Comparison of ENCODE assay signal across 9 mouse cellular contexts in genomic region chr6:117906015-117906531, GRCm38 (mm10). TPM values are rescaled to one million over a fixed set of nuclear protein-coding genes. Genes with fewer than 3 reads are reported as not detected.
DNase-seq lines count a peak whose midpoint lies in the region; ATAC-seq and TF ChIP-seq lines count a peak whose summit lies in the region.
"Had no signal": no experiment of that assay in that cellular context is flagged by ENCODE, and none has a peak within 500 bp of the region (broad histone marks: within the 10 kb centered on the region; RNA-seq: fewer than 3 reads in every experiment).

No protein-coding gene starts in this region.

- H3K36me3 ChIP-seq in forebrain, postnatal 0 days (ENCODE audit: insufficient read depth): no peaks in the 10 kb centered on the region
- H3K36me3 ChIP-seq in kidney, embryonic 15.5 days: no peaks in the 10 kb centered on the region
- H3K36me3 ChIP-seq in liver, embryonic 15.5 days (replicated peaks): no peaks in the 10 kb centered on the region
- no peaks in the 10 kb centered on the region for H3K36me3 ChIP-seq in stomach, embryonic 14.5 days (ENCODE audit: control insufficient read depth, insufficient read depth, low read length)

- peak; percentile 40 for ATAC-seq in forebrain, postnatal 0 days
- peak; percentile 24 for ATAC-seq in kidney, embryonic 15.5 days (replicated peaks; ENCODE audit: low FRiP score)
- peak; percentile 7 for ATAC-seq in liver, embryonic 15.5 days (ENCODE audit: insufficient read depth)
- peak; percentile 4; the same call in 1 of the 2 replicates for ATAC-seq in stomach, embryonic 14.5 days (ENCODE audit: insufficient number of reproducible peaks, insufficient read depth, low FRiP score, low read depth)

- no peaks in the 10 kb centered on the region for H3K9me3 ChIP-seq in forebrain, postnatal 0 days (ENCODE audit: low read length)
- H3K9me3 ChIP-seq in kidney, embryonic 15.5 days (replicated peaks): no peaks in the 10 kb centered on the region
- no peaks in the 10 kb centered on the region for H3K9me3 ChIP-seq in liver, embryonic 15.5 days (replicated peaks)
- H3K9me3 ChIP-seq in stomach, embryonic 14.5 days (ENCODE audit: control insufficient read depth, low read depth, low read length): no peaks in the 10 kb centered on the region

- H3K4me2 ChIP-seq in forebrain, postnatal 0 days (ENCODE audit: low read depth): peak overlapping the region; percentile 99
- peak overlapping the region; percentile 54 for H3K4me2 ChIP-seq in kidney, embryonic 15.5 days
- peak overlapping the region; percentile 98 for H3K4me2 ChIP-seq in liver, embryonic 15.5 days
- peak overlapping the region; percentile 30 for H3K4me2 ChIP-seq in stomach, embryonic 14.5 days (replicated peaks; ENCODE audit: low read depth, low read length)

- peak overlapping the region; percentile 86 for H3K4me3 ChIP-seq in lung, adult 2 months (replicated peaks; ENCODE audit: extremely low read depth, low read depth, low read length)
- H3K4me3 ChIP-seq in bone marrow, adult 2 months (replicated peaks; ENCODE audit: control insufficient read depth, low read depth, low read length): peak overlapping the region; percentile 78
- peak overlapping the region; percentile 97 for H3K4me3 ChIP-seq in forebrain, postnatal 0 days (ENCODE audit: low read depth, low read length)
- H3K4me3 ChIP-seq in kidney, embryonic 15.5 days (replicated peaks): peak overlapping the region; percentile 97
- H3K4me3 ChIP-seq in liver, embryonic 15.5 days (replicated peaks): peak overlapping the region; percentile 88
- H3K4me3 ChIP-seq in stomach, embryonic 14.5 days (ENCODE audit: low read depth, low read length): peak overlapping the region; percentile 40

- H3K4me1 ChIP-seq in lung, adult 2 months (ENCODE audit: control insufficient read depth, insufficient read depth, low read length): peaks cover 6% of the 10 kb centered on the region
- H3K4me1 ChIP-seq in bone marrow, adult 2 months (ENCODE audit: control insufficient read depth, insufficient read depth, low read length): peaks cover 1% of the 10 kb centered on the region; the same call in 1 of the 2 replicates
- H3K4me1 ChIP-seq in forebrain, postnatal 0 days (ENCODE audit: insufficient read depth): peaks cover 13% of the 10 kb centered on the region; the same call in 1 of the 2 replicates
- peaks cover 29% of the 10 kb centered on the region for H3K4me1 ChIP-seq in kidney, embryonic 15.5 days
- H3K4me1 ChIP-seq in liver, embryonic 15.5 days (replicated peaks): peaks cover 60% of the 10 kb centered on the region
- H3K4me1 ChIP-seq in stomach, embryonic 14.5 days (ENCODE audit: control insufficient read depth, insufficient read depth, low read length): peaks cover 24% of the 10 kb centered on the region

- DNase-seq in lung, adult 2 months: peak; percentile 72
- no peak for DNase-seq in lung, postnatal 36 days
- DNase-seq in forebrain, postnatal 0 days: peak; percentile 83
- no peak for DNase-seq in yolk sac, embryonic 10.5 days (ENCODE audit: low spot score)

- no peaks in the 10 kb centered on the region for H3K27me3 ChIP-seq in forebrain, postnatal 0 days (ENCODE audit: insufficient read depth, low read length)
- no peaks in the 10 kb centered on the region for H3K27me3 ChIP-seq in kidney, embryonic 15.5 days
- H3K27me3 ChIP-seq in liver, embryonic 15.5 days: no peaks in the 10 kb centered on the region
- no peaks in the 10 kb centered on the region for H3K27me3 ChIP-seq in stomach, embryonic 14.5 days (ENCODE audit: control insufficient read depth, insufficient read depth, low read length)

- TF ChIP-seq CTCF in lung, adult 2 months (IDR thresholded peaks at IDR 0.05; ENCODE audit: insufficient read depth, low read length): no peak
- no peak for TF ChIP-seq CTCF in bone marrow, adult 2 months (IDR thresholded peaks at IDR 0.05; ENCODE audit: control insufficient read depth, insufficient read depth, low read length)
- TF ChIP-seq CTCF in forebrain, postnatal 0 days (IDR thresholded peaks at IDR 0.05; ENCODE audit: low read depth): no peak

- peak overlapping the region; percentile 62 for H3K9ac ChIP-seq in forebrain, postnatal 0 days
- peak overlapping the region; percentile 58 for H3K9ac ChIP-seq in kidney, embryonic 15.5 days
- peak overlapping the region; percentile 63 for H3K9ac ChIP-seq in liver, embryonic 15.5 days
- peak overlapping the region; percentile 19 for H3K9ac ChIP-seq in stomach, embryonic 14.5 days (replicated peaks; ENCODE audit: low read depth, low read length)

- WGBS in lung, adult 2 months: under 1% methylated on average over 25 of the region's 25 CpGs
- WGBS in bone marrow, adult 2 months: under 1% methylated on average over 25 of the region's 25 CpGs
- WGBS in forebrain, postnatal 0 days: under 1% methylated on average over 25 of the region's 25 CpGs
- WGBS in kidney, embryonic 15.5 days: under 1% methylated on average over 25 of the region's 25 CpGs
- WGBS in liver, embryonic 15.5 days (ENCODE audit: insufficient replicate concordance): under 1% methylated on average over 25 of the region's 25 CpGs
- WGBS in stomach, embryonic 14.5 days: under 1% methylated on average over 25 of the region's 25 CpGs

- TF ChIP-seq POLR2A in lung, adult 2 months (IDR thresholded peaks at IDR 0.05; ENCODE audit: borderline replicate concordance, extremely low read depth, low read depth, low read length): peak; percentile 31; the same call in 1 of the 2 replicates
- TF ChIP-seq POLR2A in bone marrow, adult 2 months (IDR thresholded peaks at IDR 0.05; ENCODE audit: borderline replicate concordance, control insufficient read depth, low read depth, low read length): no peak

- peak overlapping the region; percentile 75 for H3K27ac ChIP-seq in bone marrow, adult 2 months (ENCODE audit: control insufficient read depth, insufficient read depth, low read depth, low read length, poor library complexity)
- H3K27ac ChIP-seq in forebrain, postnatal 0 days (ENCODE audit: low read depth, low read length): peak overlapping the region; percentile 80
- H3K27ac ChIP-seq in kidney, embryonic 15.5 days: peak overlapping the region; percentile 91
- peak overlapping the region; percentile 84 for H3K27ac ChIP-seq in liver, embryonic 15.5 days (replicated peaks)
- H3K27ac ChIP-seq in stomach, embryonic 14.5 days (ENCODE audit: low read length): peak overlapping the region; percentile 75

RNA-seq across cellular contexts. Expression of gene Hnrnpf, which starts 5.9 kb away (rescaled TPM):
- polyA plus RNA-seq in lung, adult 2 months (2012; rRNA removed): 100 and 154 TPM in 2 replicates
- 200 and 242 TPM in 2 replicates for polyA plus RNA-seq in bone marrow, adult 2 months (2011; ENCODE audit: insufficient read depth, insufficient read length, low replicate concordance, missing spikeins)
- total RNA-seq in forebrain, postnatal 0 days (2014; rRNA removed): 236 TPM in 2 replicates
- 216 and 225 TPM in 2 replicates for polyA plus RNA-seq in forebrain, postnatal 0 days (2015; fragmentation: Nextera tagmentation; extraction: Ambion mirVana)
- polyA plus RNA-seq in kidney, embryonic 15.5 days (2015; fragmentation: Nextera tagmentation; extraction: Ambion mirVana): 748 and 781 TPM in 2 replicates
- polyA plus RNA-seq in liver, embryonic 15.5 days (2015; fragmentation: Nextera tagmentation; extraction: Ambion mirVana): 476 and 487 TPM in 2 replicates
- polyA plus RNA-seq in stomach, embryonic 14.5 days (2014; fragmentation: Nextera tagmentation; extraction: Ambion mirVana): 685 and 701 TPM in 2 replicates

RNA-seq across cellular contexts. Expression of gene Fxyd4, which starts 31.4 kb away (rescaled TPM):
- polyA plus RNA-seq in lung, adult 2 months (2012; rRNA removed): 0.41 and 0.61 TPM in 2 replicates
- polyA plus RNA-seq in bone marrow, adult 2 months (2011; ENCODE audit: insufficient read depth, insufficient read length, low replicate concordance, missing spikeins): not detected in 2 replicates
- total RNA-seq in forebrain, postnatal 0 days (2014; rRNA removed): not detected in 2 replicates
- polyA plus RNA-seq in forebrain, postnatal 0 days (2015; fragmentation: Nextera tagmentation; extraction: Ambion mirVana): 0.33 and 0.47 TPM in 2 replicates
- polyA plus RNA-seq in kidney, embryonic 15.5 days (2015; fragmentation: Nextera tagmentation; extraction: Ambion mirVana): 81.2 and 92.6 TPM in 2 replicates
- 0.36 and 0.47 TPM in 2 replicates for polyA plus RNA-seq in liver, embryonic 15.5 days (2015; fragmentation: Nextera tagmentation; extraction: Ambion mirVana)
- 4.4 and 5.0 TPM in 2 replicates for polyA plus RNA-seq in stomach, embryonic 14.5 days (2014; fragmentation: Nextera tagmentation; extraction: Ambion mirVana)
- total RNA-seq: common myeloid progenitor, adult 5-6 weeks had no signal

RNA-seq across cellular contexts. Expression of gene Zfp239, which starts 44.2 kb away (rescaled TPM):
- 0.38 and 0.99 TPM in 2 replicates for polyA plus RNA-seq in lung, adult 2 months (2012; rRNA removed)
- polyA plus RNA-seq in bone marrow, adult 2 months (2011; ENCODE audit: insufficient read depth, insufficient read length, low replicate concordance, missing spikeins): 0.57 and 1.3 TPM in 2 replicates
- 24.2 and 24.8 TPM in 2 replicates for total RNA-seq in forebrain, postnatal 0 days (2014; rRNA removed)
- polyA plus RNA-seq in forebrain, postnatal 0 days (2015; fragmentation: Nextera tagmentation; extraction: Ambion mirVana): 16.2 and 16.5 TPM in 2 replicates
- polyA plus RNA-seq in kidney, embryonic 15.5 days (2015; fragmentation: Nextera tagmentation; extraction: Ambion mirVana): 9.4 and 12.7 TPM in 2 replicates
- polyA plus RNA-seq in liver, embryonic 15.5 days (2015; fragmentation: Nextera tagmentation; extraction: Ambion mirVana): 2.0 and 2.4 TPM in 2 replicates
- polyA plus RNA-seq in stomach, embryonic 14.5 days (2014; fragmentation: Nextera tagmentation; extraction: Ambion mirVana): 7.1 and 7.6 TPM in 2 replicates

Comparison
In these comparisons a context has a peak if more than half of its experiments do, and no peak if none do; other contexts are left out.
1. DNase-seq: peak in lung, adult 2 months (single experiment) and forebrain, postnatal 0 days (single experiment); none in lung, postnatal 36 days (single experiment) and yolk sac, embryonic 10.5 days (single experiment).
2. H3K4me3 ChIP-seq: peak in every context shown above with its lines; median percentile 97 in forebrain, postnatal 0 days; 97 in kidney, embryonic 15.5 days; 88 in liver, embryonic 15.5 days; 86 in lung, adult 2 months; 78 in bone marrow, adult 2 months; 40 in stomach, embryonic 14.5 days.
3. H3K4me2 ChIP-seq: peak in every context shown above with its lines; median percentile 99 in forebrain, postnatal 0 days; 98 in liver, embryonic 15.5 days; 54 in kidney, embryonic 15.5 days; 30 in stomach, embryonic 14.5 days.
4. RNA of gene Fxyd4, which starts 31.4 kb away (polyA plus RNA-seq): 81.2 to 92.6 TPM in kidney, embryonic 15.5 days; 4.4 to 5.0 TPM in stomach, embryonic 14.5 days, 0.36 to 0.47 TPM in liver, embryonic 15.5 days, 0.33 to 0.47 TPM in forebrain, postnatal 0 days, 0.41 to 0.61 TPM in lung, adult 2 months and not detected in bone marrow, adult 2 months; every median in the first group is over 10 times any median in the second.
5. Peak in every context shown above with its lines, with median percentiles within 50 percentile points of each other: H3K27ac ChIP-seq, ATAC-seq and H3K9ac ChIP-seq.